Mouse (Mus musculus): Measurements from ENCODE around the gene Kdm5a. TPM values are rescaled to one million over a fixed set of nuclear protein-coding genes. Genes with fewer than 3 reads are reported as not detected.

The Kdm5a gene
- polyA plus RNA-seq (2016; fragmentation: Nextera tagmentation; extraction: Ambion mirVana), result 33.6 and 34.8 TPM in 2 replicates

DNA sequence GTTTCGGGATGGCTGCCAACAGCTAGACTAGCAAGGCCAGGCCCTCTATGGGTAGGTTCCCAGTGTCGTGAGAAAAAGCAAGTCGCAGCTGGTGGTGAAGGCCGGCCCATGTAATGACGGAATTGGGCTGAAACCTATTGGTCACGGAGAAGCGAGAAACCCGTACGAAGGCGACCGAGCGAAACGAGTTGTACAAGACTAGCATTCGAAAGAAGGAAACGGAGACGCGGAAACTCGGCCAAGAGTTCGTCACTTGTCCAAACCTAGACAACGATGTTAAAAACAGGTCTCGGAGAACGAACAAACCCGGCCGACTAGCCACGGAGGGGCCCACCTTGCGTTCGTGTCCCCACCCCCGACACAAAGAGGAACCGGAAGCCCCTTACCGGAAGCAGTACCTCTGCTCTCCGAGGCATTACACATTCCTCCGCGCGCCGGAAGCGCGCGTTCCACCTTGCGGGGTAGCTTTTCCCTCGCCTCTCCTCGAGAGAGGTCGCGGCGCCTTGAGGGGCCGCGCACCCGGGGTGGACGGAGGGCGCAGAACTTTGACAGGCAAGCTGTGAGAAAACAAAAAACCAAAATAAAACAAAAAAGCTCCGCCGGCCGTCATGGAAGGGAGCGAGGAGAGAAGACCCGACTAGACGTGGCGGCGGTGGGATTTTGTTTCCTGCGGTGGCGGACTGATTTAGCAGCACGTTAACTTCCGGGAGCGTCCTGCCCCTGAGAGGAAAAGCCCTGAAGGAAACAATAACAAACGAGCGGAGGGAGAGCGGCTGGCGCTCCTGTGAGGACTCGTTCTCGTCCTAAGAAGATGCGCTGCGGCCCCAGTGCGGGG lies at the start of gene Kdm5a, which contains the start of gene Ccdc77:
Gene Kdm5a, plus strand, starts transcription at position 437 of the 835 bp plus-strand sequence.
Gene Ccdc77, minus strand, starts transcription at position 687 of the 835 bp plus-strand sequence.
- under 1% methylated on average over 71 of the region's 71 CpGs for WGBS (ENCODE audit: insufficient replicate concordance)
- Histone ChIP-seq H3K4me3 (peak within 1 kb of the TSS; percentile 97), H3K27ac (peak within 1 kb of the TSS; percentile 95), H3K4me2 (peak within 1 kb of the TSS; percentile 91), H3K27me3 (replicated peaks) (no peaks in the 10 kb centered on the region), H3K36me3 (peaks cover 24% of the 10 kb centered on the region), H3K9ac (peak within 1 kb of the TSS; percentile 95), H3K4me1 (peaks cover 19% of the 10 kb centered on the region), H3K9me3 (replicated peaks) (no peaks in the 10 kb centered on the region)
- peak; percentile 95 for ATAC-seq

- Histone ChIP-seq H3K36me3 (peaks cover 3% of the 10 kb centered on the region), H3K27me3 (replicated peaks) (no peaks in the 10 kb centered on the region), H3K9ac (no peak overlapping the region), H3K4me1 (no peaks in the 10 kb centered on the region), H3K4me2 (no peak overlapping the region), H3K27ac (no peak overlapping the region), H3K9me3 (replicated peaks) (no peaks in the 10 kb centered on the region), H3K4me3 (no peak overlapping the region)
- ATAC-seq, result no peak
- WGBS (ENCODE audit: insufficient replicate concordance), result 66% methylated on average over 11 of the region's 11 CpGs
Measured at GRCm38 (mm10) chr6:120318303-120318940, 45.5 kb upstream of the Kdm5a start.

DNA sequence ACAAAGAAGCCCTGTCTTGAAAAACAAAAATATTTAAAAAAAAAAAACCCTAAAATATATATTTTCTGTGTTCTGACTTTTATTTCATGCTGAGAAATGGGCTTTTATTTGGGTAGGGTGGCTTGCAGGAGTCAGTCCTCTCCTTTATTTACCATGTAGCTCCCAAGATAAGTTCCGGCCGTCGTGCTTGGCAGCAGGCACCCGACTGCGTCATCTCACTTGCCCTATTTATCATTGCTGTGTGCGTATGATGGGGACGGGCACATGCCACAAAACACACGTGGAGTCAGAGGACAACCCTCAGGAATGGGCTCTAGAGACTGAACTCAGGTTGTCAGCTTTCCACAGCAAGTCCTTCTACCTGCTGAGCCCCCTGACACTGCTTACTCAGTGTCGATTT lies 44.8 kb upstream of the Kdm5a start:
- Histone ChIP-seq H3K4me3 (no peak overlapping the region), H3K9ac (no peak overlapping the region), H3K9me3 (replicated peaks) (no peaks in the 10 kb centered on the region), H3K4me1 (no peaks in the 10 kb centered on the region), H3K36me3 (peaks cover 10% of the 10 kb centered on the region), H3K27ac (no peak overlapping the region), H3K4me2 (no peak overlapping the region), H3K27me3 (replicated peaks) (no peaks in the 10 kb centered on the region)
- no peak for ATAC-seq
- 74% methylated on average over 9 of the region's 9 CpGs for WGBS (ENCODE audit: insufficient replicate concordance)

- H3K27me3 ChIP-seq (replicated peaks), result no peaks in the 10 kb centered on the region
- no peaks in the 10 kb centered on the region for H3K9me3 ChIP-seq (replicated peaks)
- H3K36me3 ChIP-seq, result peaks cover 23% of the 10 kb centered on the region
- no peaks in the 10 kb centered on the region for H3K4me1 ChIP-seq
- H3K4me2 ChIP-seq, result no peak overlapping the region
- H3K27ac ChIP-seq, result no peak overlapping the region
- 67% methylated on average over 2 of the region's 2 CpGs for WGBS (ENCODE audit: insufficient replicate concordance)
- ATAC-seq, result no peak
- no peak overlapping the region for H3K9ac ChIP-seq
- H3K4me3 ChIP-seq, result no peak overlapping the region
Measured at GRCm38 (mm10) chr6:120320369-120320768, 43.6 kb upstream of the Kdm5a start.

GRCm38 (mm10) chr6:120324295-120324927 lies 39.5 kb upstream of the Kdm5a start:
- Histone ChIP-seq H3K4me1 (no peaks in the 10 kb centered on the region), H3K9me3 (replicated peaks) (no peaks in the 10 kb centered on the region), H3K4me3 (no peak overlapping the region), H3K9ac (no peak overlapping the region), H3K27ac (no peak overlapping the region), H3K36me3 (peaks cover 43% of the 10 kb centered on the region), H3K27me3 (replicated peaks) (no peaks in the 10 kb centered on the region), H3K4me2 (no peak overlapping the region)
- no peak for ATAC-seq
- 29% methylated on average over 6 of the region's 6 CpGs for WGBS (ENCODE audit: insufficient replicate concordance)

- Histone ChIP-seq H3K9ac (no peak overlapping the region), H3K36me3 (peaks cover 93% of the 10 kb centered on the region), H3K4me2 (no peak overlapping the region), H3K27ac (no peak overlapping the region), H3K9me3 (replicated peaks) (no peaks in the 10 kb centered on the region), H3K4me3 (no peak overlapping the region), H3K4me1 (no peaks in the 10 kb centered on the region), H3K27me3 (replicated peaks) (no peaks in the 10 kb centered on the region)
- WGBS (ENCODE audit: insufficient replicate concordance), result 66% methylated on average over 2 of the region's 2 CpGs
- no peak for ATAC-seq
Measured at GRCm38 (mm10) chr6:120332351-120332750, 31.6 kb upstream of the Kdm5a start.

DNA sequence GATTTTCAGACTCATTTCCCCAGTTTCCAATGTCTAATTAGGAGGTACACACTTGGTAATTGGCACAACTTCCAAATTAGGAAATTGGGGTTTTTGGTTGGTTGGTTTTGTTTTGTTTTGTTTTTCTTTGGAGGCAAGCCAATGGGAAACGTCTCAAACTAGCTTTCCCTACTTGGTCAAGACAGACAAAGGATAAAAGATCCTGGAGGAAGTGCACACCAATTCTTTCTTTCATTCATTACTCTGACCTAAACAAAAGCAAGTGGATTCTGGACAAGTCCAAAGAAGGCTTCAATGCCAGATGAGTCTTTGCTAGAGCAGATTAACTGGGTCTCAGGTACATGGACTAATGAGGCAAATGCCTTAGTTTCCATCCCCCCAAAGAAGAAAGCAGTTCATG lies 19.9 kb upstream of the Kdm5a start:
- Histone ChIP-seq H3K27me3 (replicated peaks) (no peaks in the 10 kb centered on the region), H3K4me3 (no peak overlapping the region), H3K27ac (no peak overlapping the region), H3K9ac (no peak overlapping the region), H3K36me3 (peaks cover 98% of the 10 kb centered on the region), H3K4me1 (no peaks in the 10 kb centered on the region), H3K9me3 (replicated peaks) (no peaks in the 10 kb centered on the region), H3K4me2 (no peak overlapping the region)
- 88% methylated on average over 1 of the region's 1 CpGs for WGBS (ENCODE audit: insufficient replicate concordance)
- ATAC-seq, result no peak

DNA sequence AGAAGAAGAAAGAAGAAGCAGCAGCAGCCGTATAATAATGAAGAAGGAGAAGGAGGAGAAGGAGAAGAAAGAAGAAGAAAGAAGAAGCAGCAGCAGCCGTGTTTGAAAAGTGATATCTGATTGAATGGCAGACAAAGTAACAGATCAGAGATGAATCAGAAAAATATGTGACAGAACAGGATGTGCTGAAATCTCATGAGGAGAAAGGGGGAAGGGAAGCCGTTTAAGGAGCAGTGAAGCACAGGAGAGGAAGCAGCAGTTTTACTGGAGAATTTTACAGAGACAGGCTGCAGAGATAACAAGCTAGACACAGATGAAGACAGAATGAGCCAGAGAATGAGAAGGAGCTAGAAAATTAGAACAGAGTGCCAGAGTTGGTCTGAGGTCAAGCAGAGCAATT lies 14.9 kb upstream of the Kdm5a start:
- Histone ChIP-seq H3K4me1 (no peaks in the 10 kb centered on the region), H3K9ac (no peak overlapping the region), H3K36me3 (peaks cover 94% of the 10 kb centered on the region), H3K4me2 (no peak overlapping the region), H3K4me3 (no peak overlapping the region), H3K27me3 (replicated peaks) (no peaks in the 10 kb centered on the region), H3K9me3 (replicated peaks) (no peaks in the 10 kb centered on the region), H3K27ac (no peak overlapping the region)
- ATAC-seq, result no peak
- WGBS (ENCODE audit: insufficient replicate concordance), result 76% methylated on average over 3 of the region's 3 CpGs

GRCm38 (mm10) chr6:120356478-120356877 lies 7.4 kb upstream of the Kdm5a start:
- H3K9ac ChIP-seq, result peak overlapping the region; percentile 82
- peaks cover 19% of the 10 kb centered on the region for H3K4me1 ChIP-seq
- ATAC-seq, result no peak
- WGBS (ENCODE audit: insufficient replicate concordance), result 20% methylated on average over 5 of the region's 5 CpGs
- peak overlapping the region; percentile 75 for H3K4me3 ChIP-seq
- peaks cover 29% of the 10 kb centered on the region for H3K36me3 ChIP-seq
- H3K4me2 ChIP-seq, result peak overlapping the region; percentile 73
- H3K27ac ChIP-seq, result peak overlapping the region; percentile 95
- no peaks in the 10 kb centered on the region for H3K27me3 ChIP-seq (replicated peaks)
- no peaks in the 10 kb centered on the region for H3K9me3 ChIP-seq (replicated peaks)

DNA sequence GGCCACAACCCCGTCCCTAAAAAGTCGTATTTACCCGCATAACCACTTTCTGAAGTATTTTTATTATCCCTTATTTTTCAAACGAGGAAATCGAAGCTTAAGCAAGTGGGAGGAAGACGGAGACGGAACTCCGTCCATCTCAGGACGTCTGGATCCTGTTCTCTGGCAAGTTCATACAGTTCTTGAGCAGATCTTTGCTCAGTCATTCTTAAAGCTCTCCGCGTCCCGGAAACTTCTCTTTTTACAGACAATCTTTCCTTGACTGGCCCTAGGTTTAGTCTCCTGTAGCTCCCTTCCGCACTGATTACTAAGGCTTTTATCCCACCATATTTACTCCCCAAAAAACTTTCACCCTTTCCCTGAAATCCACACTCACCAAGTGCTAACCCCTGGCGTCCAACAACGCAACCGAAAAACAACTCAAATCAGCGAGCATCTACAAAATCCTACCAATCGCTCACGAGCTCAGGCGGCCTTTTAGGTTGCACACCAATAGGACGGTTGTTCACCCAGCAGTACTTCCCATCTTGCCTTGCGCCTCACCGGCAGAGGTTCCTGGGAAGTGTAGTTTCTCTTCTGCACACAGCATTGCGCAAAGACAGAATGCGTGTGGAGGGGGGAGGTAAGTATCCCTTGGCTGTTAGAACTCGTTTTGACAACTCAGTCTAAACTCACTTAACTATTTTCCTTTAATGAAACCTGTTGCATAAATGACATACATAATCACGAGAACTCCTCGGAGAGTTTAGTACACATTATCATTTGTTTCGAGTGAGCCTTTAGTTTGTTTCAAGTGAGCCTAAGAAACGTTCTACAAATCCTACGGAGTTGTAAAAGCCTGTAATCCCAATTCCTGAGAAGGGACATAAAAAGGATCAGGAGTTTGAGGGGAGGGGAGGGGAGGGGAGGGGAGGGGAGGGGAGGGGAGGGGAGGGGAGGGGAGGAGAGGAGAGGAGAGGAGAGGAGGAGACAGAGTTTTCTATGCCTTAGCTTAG lies 6.7 kb upstream of the Kdm5a start:
- Histone ChIP-seq H3K4me2 (peak overlapping the region; percentile 73), H3K4me1 (peaks cover 20% of the 10 kb centered on the region), H3K36me3 (peaks cover 22% of the 10 kb centered on the region), H3K27ac (peak overlapping the region; percentile 95), H3K9ac (peak overlapping the region; percentile 82), H3K9me3 (replicated peaks) (no peaks in the 10 kb centered on the region), H3K4me3 (peak overlapping the region; percentile 75), H3K27me3 (replicated peaks) (no peaks in the 10 kb centered on the region)
- ATAC-seq, result peak; percentile 99
- WGBS (ENCODE audit: insufficient replicate concordance), result under 1% methylated on average over 31 of the region's 31 CpGs

DNA sequence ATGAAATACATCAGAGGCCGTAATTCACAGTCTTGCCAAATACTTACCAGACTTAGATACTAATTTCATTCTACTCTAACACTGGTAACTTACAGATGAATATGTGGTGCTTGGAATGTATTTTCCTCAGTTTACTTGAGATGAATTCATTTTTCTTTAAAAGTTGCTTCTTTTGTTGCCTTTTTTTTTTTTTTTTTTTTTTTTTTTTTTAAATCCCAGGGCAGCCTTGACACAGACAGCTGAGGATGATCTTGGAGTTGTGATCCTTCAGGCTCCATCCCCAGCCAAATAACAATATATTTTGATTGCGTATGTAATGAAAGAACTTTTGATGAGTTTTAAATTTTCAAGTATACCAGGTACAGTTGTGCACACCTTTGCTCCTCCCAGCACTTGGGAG lies 1.8 kb upstream of the Kdm5a start:
- H3K4me1 ChIP-seq, result peaks cover 24% of the 10 kb centered on the region
- peak overlapping the region; percentile 28; the same call in 1 of the 2 replicates for H3K4me2 ChIP-seq
- H3K4me3 ChIP-seq, result no peak overlapping the region
- ATAC-seq, result no peak
- no peaks in the 10 kb centered on the region for H3K9me3 ChIP-seq (replicated peaks)
- H3K9ac ChIP-seq, result peak overlapping the region; percentile 39; the same call in 1 of the 2 replicates
- peaks cover 6% of the 10 kb centered on the region for H3K36me3 ChIP-seq
- H3K27ac ChIP-seq, result 0 out of 2 replicates have a peak overlapping the region, but pooled peaks have one; percentile 4
- 88% methylated on average over 2 of the region's 2 CpGs for WGBS (ENCODE audit: insufficient replicate concordance)
- no peaks in the 10 kb centered on the region for H3K27me3 ChIP-seq (replicated peaks)

Data from liver, embryonic 12.5 days (tissue).